Mouse (Mus musculus) frontal cortex, adult (tissue): ENCODE data around the gene Hoxd3.

Source experiments
- ATAC-seq: cut with Nextera tagmentation; 2 replicates; pipeline ENCODE4 v1.9.2; 2017; ENCODE audit warnings: mild to moderate bottlenecking, moderate library complexity, mixed read lengths; ENCODE audit not compliant: low TSS enrichment

Hoxd3 gene

DNA sequence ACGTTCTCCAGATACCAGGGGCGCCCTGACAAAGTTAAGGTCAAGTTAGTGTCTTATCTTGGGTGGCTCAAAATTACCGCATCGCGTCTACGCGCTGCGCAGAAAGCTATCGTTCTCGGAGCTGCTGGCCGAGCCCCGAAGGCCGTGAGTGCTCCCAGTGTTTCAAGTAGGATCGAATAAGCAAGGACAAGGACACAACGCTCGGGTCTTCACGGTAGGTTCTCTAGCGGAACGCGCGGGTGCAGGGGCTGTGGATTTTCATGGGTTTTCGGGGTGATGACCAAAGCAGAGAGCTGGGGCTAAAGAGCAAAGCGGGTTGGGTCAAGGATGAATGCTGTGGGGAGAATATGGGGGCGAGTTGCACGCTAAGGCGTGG is 32.1 kb upstream of the Hoxd3 start:
- no peak for ATAC-seq

DNA sequence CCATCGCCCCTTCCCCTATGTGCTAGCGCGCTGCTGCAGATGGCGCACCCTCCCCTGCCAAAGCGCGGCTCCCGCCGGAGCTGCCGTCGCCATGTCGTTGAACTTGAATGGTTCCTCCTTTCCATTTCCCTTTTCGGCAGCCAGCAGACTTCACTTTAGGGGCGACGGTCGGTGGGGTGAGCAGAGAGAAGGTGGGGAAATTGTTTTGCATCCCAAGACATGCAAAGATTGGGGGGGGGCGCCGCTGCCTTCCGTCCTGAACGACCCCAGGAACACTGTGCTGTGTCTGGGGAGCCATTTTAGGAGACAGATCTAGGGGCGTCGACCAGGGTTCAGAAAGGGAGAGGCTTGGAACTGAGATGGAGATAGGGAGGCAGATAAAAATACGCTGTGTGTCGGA is 31.7 kb upstream of the Hoxd3 start:
- no peak for ATAC-seq

DNA sequence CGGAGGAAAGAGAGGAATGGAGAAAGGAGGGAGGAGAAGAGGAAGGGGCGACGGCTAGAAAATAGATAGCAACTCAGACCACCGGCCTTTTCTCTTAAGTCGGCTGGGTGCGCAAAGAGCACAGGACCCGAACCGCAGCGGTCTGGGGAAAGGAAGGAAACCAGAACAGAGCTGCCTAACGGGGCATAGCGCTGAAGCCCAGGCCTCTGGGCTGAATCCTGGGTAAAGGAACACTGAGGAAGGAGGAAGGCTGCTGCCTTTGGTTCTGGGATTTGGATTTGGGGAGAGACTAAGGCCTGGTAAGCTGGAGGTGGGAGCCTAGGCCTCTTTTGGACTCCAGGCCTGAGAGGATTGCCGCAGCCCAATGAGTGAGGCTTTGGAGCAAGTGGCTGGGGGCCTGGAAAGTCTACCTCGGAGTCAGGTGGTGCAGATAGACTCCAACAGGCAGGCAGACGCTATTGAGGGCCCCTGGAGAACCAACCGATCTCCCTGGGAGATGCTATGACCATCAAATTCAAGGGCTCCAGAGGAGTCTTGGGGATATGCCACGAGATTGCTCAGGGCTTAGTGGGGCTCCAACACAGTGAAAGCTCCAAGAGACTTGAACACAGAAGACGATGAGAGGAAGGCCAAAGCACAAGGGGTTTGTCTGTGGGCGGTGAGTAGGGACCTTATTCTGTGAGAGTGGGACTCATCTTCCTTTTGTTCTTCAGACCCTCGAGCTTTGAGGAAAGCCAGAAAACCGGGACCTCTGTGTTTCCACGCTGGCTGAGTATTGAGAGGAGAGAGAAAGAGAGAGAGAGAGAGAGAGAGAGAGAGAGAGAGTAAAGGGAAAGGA is 30.9 kb upstream of the Hoxd3 start:
- no peak for ATAC-seq

DNA sequence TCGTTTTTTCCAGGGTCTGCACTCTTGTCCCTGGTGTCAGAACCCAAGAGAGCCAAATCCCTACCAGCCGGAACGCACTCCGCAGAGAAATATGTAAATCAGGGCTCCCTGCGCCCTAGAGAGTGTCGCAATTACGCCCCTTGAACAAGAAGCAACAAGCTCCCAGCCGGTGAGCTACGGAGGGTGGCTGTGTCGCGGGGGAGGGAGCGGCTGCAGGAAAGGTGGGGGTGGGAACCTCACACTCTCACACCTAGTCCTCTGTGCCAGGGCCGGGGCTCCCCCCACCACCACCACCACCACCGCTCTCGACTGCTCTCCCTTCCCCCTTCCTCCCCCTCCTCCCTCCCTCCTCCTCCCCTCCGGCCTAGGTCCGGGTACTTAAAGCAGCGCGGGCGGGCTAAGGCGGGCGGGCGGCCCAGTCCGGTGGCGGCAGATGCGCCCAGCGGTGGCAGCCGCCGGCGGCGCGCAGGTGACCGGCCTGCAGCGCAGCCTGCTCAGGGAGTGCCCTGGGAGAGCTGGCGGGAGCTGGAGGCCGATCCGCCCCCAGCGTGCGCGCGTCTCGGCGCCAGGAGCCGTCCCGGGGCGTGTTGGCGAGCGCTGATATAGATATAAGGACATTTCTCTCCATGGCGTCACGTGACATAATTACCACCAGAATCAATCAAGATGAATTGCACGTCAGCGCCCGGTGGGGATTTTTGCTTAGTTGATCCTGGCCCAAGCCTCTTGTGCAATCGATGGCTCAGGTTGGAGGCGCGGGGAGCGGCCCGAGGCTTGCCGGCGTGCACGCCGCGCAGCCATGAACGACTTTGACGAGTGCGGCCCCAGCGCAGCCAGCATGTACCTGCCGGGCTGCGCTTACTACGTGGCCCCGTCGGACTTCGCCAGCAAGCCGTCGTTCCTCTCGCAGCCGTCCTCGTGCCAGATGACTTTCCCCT is 29.9 kb upstream of the Hoxd3 start:
- ATAC-seq, result no peak

DNA sequence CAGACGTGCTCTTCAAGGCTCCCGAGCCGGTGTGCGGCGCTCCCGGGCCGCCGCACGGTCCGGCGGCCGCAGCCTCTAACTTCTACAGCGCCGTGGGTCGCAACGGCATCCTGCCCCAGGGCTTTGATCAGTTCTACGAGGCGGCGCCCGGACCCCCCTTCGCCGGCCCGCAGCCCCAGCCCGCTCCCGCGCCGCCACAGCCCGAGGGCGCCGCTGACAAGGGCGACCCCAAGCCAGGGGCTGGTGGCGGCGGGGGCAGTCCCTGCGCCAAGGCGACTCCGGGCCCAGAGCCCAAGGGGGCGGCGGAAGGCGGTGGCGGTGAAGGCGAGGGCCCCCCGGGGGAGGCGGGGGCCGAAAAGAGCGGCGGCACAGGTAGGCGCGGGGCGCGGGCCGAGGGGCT is 28.9 kb upstream of the Hoxd3 start:
- ATAC-seq, result no peak

DNA sequence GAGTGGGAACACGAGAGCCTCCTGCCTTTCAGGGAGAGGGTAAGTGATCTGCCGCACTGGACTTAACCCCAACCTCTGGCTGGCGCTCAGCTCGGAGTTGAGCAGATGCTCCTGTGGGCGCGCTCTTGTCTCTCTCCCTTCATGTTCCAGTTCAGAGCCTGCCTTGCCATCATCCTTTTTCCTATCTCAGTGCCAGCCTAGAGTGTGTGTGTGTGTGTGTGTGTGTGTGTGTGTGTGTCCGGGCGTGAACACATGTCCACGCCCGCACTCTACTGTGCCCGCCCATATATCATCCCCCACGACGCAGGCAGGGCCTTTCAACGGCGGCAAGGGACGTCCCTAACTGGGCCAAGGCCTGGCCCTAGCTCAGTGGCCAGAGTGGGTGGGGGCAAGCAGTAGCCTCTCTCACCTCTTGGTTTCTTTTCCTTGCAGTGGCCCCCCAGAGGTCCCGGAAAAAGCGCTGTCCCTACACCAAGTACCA is 28.2 kb upstream of the Hoxd3 start:
- ATAC-seq, result no peak

DNA sequence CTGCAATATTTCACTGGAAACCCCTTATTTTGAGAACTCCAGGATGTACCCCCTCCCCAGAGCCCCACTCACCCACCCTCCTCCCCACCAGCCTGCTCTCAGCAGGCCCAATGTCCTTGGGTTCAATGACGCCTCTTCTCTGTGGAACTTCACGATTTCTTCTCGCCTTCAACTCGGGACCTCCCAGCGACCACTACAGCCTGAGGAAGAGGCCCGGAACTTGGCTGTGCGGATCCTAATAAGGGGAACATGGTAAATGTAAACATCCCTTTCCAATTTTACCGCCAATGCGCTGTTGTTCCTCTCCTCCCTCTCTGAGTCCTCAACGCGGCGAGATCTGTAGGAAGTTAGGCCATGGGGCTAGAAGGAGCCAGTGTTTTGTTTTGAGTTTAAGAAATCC is 27.6 kb upstream of the Hoxd3 start:
- no peak for ATAC-seq

DNA sequence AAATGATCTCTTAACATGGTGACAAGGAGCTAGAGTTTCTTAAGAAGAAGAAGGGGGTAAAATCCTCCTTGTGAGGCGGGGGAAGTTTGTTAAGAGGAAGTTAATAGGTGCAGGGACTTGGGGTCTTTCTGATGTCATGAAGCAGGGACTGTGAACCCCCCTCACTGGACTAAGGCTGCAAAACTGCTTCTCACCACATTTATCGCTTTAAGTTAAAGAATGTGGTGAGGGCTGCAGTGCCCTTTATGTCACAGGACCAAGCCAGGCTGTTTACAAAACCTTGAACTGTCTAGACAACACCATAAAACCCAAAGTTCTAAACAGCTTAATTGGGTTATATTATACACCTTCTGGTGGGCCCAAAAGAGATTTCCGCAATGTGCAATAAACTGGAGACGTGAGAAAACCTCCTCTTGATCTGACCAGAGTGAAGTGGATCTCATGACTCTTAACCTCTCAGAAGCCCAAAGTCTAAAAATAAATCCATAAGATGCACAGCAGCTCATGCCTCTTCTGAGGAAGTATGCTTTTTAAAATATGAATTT is 26.6 kb upstream of the Hoxd3 start:
- ATAC-seq, result no peak

DNA sequence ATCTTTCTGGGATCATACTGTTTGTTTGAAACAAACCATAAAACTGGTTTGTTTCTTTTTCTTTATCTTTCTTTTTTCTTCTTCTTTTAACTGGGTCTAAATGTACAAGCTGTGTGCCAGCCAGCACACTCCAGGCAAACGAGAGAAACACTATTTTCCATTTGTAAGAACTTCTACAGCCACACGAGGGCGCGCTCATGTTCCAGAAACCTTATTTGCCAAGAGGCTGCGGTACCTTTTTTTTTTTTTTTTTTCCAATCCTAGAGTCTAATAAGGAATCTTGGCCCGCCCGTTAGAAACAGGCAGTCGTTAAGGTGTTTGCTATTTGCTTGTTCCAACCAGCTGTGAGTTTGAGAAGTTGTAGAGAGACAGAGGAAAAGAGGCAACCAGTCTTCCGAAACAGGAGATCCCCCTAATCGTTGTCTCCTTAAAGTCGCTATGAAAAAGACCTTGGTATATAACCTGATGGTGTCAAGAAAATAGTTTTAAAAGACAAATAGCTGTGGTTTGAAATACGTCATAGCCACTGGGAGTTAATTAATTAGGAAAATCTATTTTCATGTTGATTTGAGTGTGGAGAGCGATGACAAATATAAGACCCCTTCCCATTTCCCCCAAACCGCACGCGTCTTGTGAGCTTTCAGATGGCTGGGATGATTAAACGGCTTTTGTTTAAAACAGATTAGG is 25.3 kb upstream of the Hoxd3 start:
- no peak for ATAC-seq

DNA sequence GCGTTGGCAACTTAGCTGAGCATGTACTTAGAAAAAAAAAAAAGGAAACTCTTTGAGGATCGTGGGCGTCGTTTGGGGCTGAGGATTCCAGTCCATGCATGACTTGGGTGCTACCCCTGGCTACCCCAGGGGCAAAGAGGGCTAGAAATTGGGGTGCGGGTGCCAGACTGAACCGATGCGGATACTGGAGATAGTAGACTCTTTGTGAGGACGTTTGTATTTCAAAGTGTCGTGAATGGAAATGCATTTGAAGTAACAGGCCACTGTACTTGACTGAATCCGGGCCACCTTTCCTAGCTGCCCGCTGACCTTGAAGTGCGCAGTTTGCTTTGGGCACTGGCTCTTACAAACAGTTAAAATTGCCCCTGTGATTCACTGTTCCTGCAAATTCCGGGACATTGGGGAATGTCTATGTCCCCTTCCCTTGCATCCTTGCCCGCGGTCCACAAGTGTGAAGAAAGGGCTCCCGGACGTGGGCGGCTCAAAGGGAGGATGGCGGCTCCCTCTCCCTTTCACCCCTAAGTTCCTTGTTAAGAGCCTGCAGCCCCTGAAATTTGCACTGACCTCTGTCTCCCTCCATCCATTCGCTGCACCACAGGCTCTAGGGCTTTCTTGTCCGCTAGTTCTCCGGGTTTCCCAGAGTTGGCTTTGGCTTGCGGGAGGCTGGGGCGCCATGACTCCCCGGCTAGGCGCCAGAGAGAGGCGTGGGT is 24.6 kb upstream of the Hoxd3 start:
- no peak for ATAC-seq

DNA sequence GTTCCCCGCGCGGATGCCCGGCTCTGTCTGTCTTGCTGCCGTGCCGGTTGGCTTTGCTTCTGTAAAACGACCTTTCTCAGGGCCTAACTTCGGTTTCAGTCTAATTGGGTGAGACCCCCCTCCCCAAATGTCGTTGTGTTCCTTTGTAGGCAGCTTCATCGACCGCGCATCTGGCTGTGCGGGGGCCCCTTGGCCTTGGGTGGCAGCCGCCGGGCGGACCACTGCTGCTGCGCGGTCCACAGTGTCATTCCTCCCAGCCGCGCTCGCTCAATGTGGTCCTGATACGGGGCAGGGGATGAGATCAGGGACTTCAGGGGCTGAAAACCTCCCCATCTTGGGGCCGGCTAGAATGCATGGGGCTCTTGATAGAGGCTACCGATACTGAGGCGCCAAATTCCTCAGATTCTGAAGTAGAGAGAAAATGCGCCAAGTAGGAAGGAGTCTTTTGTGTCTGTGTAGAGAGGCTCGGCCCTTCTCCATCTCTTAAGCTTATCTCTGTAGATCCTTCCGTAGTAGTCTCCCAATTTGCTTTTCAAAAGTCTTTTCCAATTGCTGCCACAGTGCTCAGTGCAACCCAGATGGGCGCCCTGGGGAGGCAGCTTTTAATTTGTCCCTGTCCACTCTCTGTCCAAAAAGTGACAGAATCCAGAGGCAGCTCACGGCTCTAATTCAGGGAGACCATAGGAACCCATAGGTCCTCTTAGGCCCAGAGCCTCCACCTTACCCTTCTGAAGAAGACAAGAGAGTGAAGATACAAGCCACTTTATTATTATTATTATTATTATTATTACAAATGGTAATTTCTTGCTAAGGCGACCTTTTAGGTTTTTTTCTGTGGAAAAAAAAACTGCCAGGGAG is 23.8 kb upstream of the Hoxd3 start:
- no peak for ATAC-seq

DNA sequence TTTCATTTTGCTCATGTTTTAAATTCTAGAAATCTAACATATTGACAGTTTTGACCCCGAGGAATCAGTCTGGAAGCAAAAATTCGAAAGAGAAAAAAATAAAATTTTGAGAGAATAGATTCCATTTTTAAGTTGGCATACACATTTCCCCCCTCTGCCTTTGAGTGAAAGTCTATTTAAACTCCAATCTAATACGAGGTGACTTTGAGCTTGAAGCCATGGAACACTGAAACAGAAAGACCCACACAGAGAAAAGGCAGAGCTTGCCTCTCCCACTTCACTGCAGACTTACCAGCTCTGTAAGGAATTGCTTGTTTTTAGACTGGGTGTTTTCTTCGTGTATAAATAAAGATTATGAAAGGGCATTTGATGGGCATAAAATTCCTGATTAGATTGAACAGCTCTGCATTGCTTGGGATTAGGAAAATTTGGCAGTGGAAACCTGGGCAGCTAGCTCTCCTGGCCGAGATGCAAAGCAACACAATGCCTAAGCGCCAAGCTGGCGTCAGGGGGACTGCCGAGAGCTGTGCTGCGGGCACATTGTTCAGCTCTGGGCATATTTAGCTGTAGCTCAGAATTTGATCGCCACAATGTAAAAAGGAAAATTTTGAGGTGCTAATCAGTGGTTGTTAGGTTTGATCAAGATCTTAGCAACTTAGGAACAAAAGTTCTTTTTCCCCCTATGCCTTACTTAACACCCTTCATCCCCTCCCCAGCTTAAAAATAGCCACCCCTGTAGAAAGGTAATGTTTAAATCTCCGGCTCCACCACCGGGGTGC is 22.7 kb upstream of the Hoxd3 start:
- no peak for ATAC-seq

DNA sequence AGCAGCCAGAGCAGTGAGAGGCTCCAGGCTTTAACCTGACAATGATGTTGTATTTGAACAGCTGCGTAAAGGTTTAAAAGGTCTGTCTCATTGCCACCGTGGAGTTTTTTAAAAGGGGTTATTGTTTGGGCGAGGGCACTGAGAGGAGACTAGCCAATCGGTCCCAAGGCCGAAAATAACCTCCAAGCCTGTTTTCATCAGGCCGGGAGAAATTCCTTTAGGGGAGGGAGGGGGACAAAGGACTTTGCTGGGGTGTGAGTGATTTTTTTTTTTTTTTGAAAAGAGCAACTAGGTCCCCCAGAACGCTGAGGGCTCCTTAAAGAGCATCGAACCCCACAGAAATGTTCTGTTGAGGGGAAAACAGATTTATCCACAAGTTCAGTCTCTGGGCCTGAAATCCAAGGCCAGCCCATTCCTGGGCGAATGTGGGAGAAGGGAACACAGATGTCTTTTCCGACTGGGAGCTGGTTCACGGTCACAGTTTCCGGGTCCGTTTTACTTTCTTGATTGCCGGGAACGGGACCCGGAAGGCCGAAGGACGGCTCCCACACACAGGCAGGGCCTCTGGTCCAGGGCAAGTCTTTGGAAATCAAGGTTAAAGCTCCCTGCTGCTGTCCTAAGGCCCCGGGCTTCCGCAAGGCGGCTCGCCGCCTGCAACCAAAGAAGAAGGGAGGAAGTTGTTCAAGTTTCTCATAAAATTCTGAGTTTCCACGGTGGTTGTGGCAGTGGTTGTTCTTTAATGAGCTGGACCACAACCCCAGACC is 22.0 kb upstream of the Hoxd3 start:
- no peak for ATAC-seq

DNA sequence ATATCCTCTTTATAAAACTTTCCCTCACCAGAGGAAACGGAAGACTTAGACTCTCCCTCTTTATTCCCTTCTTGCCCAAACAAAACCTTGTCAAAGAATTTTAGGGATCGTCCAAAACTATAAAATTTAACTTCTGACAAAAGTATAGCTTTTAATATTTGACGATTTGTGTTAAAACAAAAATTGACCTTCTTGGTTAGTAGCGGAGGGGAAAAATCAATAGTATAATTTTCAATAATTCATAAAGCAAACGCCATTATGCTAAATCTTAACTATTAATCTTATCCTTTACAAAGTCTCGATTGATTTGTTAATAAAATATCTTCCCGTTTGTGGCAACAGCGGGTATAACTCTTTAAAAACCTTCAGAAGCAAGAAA is 21.4 kb upstream of the Hoxd3 start:
- ATAC-seq, result no peak

DNA sequence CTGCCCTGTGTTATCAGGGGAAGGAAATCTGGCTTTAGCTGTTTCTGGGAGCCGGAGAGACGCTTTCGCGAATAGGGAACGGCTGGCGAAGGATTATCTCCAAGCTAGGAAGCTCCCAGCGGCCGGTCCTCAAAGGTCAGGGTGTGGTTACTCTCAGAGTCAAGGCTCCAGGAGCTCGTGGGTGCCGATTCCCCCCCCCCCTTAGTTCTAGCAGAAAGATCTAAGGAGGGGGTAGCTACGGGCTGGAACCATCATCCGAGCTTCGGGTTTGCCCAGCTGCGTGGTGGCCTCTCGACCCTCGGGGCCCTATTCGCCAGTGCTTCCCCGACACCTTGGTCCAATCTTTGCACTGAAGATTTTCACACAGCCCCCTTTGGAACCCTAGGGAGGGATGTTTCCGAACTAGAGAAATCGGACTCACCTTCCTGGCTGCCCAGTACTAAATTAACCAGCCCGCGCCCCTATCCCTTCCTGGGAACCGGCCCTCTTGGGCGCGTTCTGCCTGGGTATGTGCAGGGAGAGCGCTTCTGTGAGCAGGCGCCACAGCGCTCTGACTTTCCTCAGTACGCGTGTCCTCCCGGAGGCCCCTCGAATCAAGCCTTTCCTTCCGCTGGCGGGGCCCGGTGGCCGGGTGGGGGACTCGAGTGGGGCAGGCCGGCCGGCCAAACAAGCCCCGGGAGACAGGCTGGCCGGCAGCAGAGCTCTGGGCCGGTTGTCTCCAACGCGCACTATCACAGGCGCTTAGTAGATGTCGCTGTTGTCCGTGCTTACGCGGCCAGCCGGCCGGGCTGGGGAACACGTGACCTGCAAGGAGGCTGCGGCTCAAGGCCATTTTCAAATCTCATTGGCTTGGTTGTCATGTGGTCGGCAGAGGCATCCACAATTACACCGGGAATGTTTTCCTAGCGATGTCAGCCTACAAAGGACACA is 20.4 kb upstream of the Hoxd3 start, which contains the start of gene Hoxd10:
Gene Hoxd10 (plus strand): TSS at position 903 of the 930 bp plus-strand sequence.
- no peak for ATAC-seq

DNA sequence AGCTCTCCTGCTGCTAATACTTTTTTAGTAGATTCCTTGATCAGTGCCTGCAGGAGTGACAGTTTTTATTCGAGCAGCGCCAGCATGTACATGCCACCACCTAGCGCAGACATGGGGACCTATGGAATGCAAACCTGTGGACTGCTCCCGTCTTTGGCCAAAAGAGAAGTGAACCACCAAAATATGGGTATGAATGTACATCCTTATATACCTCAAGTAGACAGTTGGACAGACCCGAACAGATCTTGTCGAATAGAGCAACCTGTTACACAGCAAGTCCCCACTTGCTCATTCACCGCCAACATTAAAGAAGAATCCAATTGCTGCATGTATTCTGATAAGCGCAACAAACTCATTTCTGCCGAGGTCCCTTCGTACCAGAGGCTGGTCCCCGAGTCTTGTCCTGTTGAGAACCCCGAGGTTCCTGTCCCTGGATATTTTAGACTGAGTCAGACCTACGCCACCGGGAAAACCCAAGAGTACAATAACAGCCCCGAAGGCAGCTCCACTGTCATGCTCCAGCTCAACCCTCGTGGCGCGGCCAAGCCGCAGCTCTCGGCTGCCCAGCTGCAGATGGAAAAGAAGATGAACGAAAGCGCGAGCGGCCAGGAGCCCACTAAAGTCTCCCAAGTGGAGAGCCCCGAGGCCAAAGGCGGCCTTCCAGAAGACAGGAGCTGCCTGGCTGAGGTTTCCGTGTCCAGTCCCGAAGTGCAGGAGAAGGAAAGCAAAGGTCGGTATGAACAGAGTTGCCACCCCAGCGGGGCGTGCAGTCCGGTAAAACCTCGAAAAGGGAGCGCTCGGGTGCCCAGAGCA is 19.5 kb upstream of the Hoxd3 start:
- ATAC-seq, result no peak
